Mouse (Mus musculus): Measurements from ENCODE around the gene Hist1h3c. TPM values are rescaled to one million over a fixed set of nuclear protein-coding genes. Genes with fewer than 3 reads are reported as not detected.
"Not testable (repeated sequence)": the region's sequence is repeated elsewhere in the genome, so short reads cannot be mapped to it uniquely, and the experiment has no call there.

Gene Hist1h3c
- total and polyA plus RNA-seq, 3 experiments: 8.6 to 759 (median 437) TPM

DNA sequence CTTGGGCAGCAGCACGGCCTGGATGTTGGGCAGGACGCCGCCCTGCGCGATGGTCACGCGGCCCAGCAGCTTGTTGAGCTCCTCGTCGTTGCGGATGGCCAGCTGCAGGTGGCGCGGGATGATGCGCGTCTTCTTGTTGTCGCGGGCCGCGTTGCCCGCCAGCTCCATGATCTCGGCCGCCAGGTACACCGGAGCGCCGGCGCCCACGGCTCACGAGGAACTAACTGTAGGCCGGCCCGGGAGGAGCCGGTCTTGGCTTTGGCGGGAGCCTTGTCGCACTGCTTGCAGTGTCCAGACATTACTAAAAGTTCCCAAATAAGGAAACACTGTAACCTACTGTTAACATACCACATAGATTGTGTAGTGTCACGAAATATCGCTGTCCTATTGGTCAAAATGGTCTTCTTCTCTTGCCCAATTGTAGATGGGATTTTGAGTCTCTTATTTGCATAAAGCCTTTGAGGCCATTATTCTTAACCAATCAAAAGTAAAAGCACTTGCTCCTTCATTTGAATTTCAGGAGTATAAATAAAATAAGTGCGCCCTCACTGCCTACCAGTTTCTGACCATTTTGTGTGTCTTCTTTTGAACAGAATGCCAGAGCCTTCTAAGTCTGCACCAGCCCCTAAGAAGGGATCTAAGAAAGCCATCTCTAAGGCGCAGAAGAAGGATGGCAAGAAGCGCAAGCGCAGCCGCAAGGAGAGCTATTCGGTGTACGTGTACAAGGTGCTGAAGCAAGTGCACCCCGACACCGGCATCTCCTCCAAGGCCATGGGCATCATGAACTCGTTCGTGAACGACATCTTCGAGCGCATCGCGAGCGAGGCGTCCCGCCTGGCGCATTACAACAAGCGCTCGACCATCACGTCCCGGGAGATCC lies 1.0 kb upstream of the Hist1h3c start, which contains the start of gene Hist1h2bb:
Hist1h2bb (plus strand) TSS at position 534 of the 880 bp plus-strand sequence.
- Histone ChIP-seq H3K4me3 (ENCODE audit: low read depth, low read length) (peak within 1 kb of the TSS; percentile 71), H3K4me1 (ENCODE audit: insufficient read depth, low read depth, low read length) (peaks cover 44% of the 10 kb centered on the region)
- peak; percentile 94 for TF ChIP-seq POLR2AphosphoS5 (IDR thresholded peaks at IDR 0.05; ENCODE audit: insufficient replicate concordance, low read depth, low read length)
- ATAC-seq (ENCODE audit: extremely low read depth, insufficient number of reproducible peaks, low FRiP score, poor library complexity, severe bottlenecking) (peak; percentile 71), DNase-seq (ENCODE audit: low spot score) (peak; percentile 52)
- H3K36me3 ChIP-seq (replicated peaks); H3K27me3 ChIP-seq (ENCODE audit: insufficient read depth, low read length); H3K9me3 ChIP-seq (replicated peaks): not testable (repeated sequence)

DNA sequence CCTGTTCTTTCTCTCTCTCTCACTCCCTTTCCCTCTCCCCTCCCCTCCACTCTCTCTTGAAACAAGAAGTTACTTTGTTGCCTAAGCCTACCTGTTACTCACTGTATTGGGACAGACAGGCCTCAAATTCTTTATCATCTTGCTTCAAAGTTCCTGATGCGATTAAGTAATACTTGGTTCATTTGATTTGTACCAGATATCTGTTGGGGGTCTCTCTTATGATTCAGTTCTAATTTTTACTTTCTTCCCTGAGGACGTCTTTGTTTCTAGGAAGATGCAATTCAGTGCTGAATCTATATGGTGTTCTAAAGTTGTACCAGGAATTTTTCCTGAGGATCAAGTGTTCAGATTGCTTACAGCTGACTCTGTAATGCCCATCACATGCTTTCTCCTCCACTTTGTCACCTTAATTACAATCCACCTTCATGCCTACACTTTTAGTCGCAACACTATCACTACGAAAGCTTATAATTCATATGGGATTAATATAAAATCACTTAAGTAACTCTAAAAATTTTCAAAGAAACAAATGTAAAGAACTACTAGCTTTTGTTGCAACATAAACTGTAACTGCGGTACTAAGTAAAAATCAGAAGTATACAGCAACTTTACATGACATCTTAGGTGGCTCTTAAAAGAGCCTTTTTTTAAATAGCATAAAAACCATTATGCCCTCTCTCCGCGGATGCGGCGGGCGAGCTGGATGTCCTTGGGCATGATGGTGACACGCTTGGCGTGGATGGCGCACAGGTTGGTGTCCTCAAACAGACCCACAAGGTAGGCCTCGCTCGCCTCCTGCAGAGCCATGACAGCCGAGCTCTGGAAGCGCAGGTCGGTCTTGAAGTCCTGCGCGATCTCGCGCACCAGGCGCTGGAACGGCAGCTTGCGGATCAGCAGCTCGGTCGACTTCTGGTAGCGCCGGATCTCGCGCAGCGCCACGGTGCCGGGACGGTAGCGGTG lies 701 bp downstream of the Hist1h3c start:
- H3K4me1 ChIP-seq (ENCODE audit: insufficient read depth, low read depth, low read length): peaks cover 40% of the 10 kb centered on the region
- no peaks in the 10 kb centered on the region for H3K27me3 ChIP-seq (ENCODE audit: insufficient read depth, low read length)
- no peaks in the 10 kb centered on the region for H3K9me3 ChIP-seq (replicated peaks)
- TF ChIP-seq GATA2 (IDR thresholded peaks at IDR 0.05; ENCODE audit: borderline replicate concordance, low read depth, low read length) (no peak), CTCF (IDR thresholded peaks at IDR 0.05; ENCODE audit: low read depth, low read length) (no peak), GATA1 (IDR thresholded peaks at IDR 0.05; ENCODE audit: borderline replicate concordance, low read length) (no peak), POLR2AphosphoS5 (IDR thresholded peaks at IDR 0.05; ENCODE audit: insufficient replicate concordance, low read depth, low read length) (peak; percentile 48)
- no peak for DNase-seq (ENCODE audit: low spot score)
- peak overlapping the region; percentile 65; the same call in 1 of the 2 replicates for H3K4me3 ChIP-seq (ENCODE audit: low read depth, low read length)
- no peaks in the 10 kb centered on the region for H3K36me3 ChIP-seq (replicated peaks)
- no peak for ATAC-seq (ENCODE audit: extremely low read depth, insufficient number of reproducible peaks, low FRiP score, poor library complexity, severe bottlenecking)

DNA sequence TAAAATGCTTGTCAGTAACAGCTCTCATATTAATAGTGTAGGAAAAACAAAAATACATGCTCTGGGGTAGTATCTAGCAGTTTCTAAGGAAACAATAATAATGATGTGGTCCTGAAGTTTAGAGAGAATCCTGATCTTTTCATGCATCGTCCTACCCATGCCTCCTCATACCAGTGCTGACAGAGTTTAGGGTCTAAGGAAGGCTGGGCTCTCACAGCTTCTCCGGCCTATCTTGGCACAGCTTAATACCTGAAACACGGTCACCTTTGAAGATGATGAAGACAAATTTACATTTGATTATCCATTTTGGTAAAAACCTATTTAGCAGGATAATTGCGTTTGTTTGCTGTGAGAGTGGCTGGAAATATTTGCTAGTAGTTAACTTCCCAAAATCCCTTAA lies 1.4 kb downstream of the Hist1h3c start:
- DNase-seq (ENCODE audit: low spot score) (no peak), ATAC-seq (ENCODE audit: extremely low read depth, insufficient number of reproducible peaks, low FRiP score, poor library complexity, severe bottlenecking) (no peak)
- no peaks in the 10 kb centered on the region for H3K36me3 ChIP-seq (replicated peaks)
- H3K4me3 ChIP-seq (ENCODE audit: low read depth, low read length): no peak overlapping the region
- peaks cover 35% of the 10 kb centered on the region for H3K4me1 ChIP-seq (ENCODE audit: insufficient read depth, low read depth, low read length)
- no peak for TF ChIP-seq GATA2 (IDR thresholded peaks at IDR 0.05; ENCODE audit: borderline replicate concordance, low read depth, low read length)
- peak; percentile 97; the same call in 1 of the 2 replicates for TF ChIP-seq POLR2AphosphoS5 (IDR thresholded peaks at IDR 0.05; ENCODE audit: insufficient replicate concordance, low read depth, low read length)
- H3K27me3 ChIP-seq (ENCODE audit: insufficient read depth, low read length): no peaks in the 10 kb centered on the region
- H3K9me3 ChIP-seq (replicated peaks): no peaks in the 10 kb centered on the region

DNA sequence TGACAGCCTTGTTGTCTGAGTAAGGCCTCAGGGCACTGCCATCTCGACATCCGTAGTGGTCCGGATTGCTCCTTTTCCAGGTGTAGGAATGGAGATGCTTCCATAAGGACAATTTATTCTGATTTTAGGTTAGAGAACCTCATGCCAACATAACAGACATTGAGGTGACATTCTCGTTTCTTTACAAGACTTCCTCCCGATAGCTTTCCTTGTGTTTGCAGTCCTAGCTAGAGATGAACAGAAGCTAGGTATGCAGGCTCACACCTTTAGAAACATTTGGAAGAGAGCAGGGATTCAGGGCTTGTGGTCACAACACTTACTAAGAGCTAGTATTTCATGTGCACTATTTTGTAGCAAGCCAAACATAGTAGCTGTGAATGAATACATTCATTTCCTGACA lies 2.2 kb downstream of the Hist1h3c start:
- no peak overlapping the region for H3K4me3 ChIP-seq (ENCODE audit: low read depth, low read length)

DNA sequence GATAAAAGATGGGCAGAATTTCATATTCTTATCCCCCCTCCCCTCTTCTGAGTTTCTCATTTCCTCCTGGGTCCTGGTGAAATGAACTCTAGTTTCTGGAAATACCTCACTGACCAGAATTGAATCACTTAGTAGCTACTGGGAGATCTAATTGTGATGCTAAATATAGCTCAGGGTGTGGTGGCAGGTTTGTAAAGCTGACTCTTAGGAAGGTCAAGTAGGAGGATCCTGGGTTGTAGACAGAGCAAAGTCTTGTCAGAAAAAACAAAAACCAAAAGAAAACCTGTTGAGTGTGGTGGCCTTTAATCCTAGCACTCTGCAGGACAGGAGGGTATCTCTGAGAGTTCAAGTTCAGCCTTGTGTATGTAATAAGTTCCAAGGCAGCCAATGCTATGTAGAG lies 3.4 kb downstream of the Hist1h3c start:
- Histone ChIP-seq H3K9me3 (replicated peaks) (no peaks in the 10 kb centered on the region), H3K27me3 (ENCODE audit: insufficient read depth, low read length) (no peaks in the 10 kb centered on the region), H3K4me1 (ENCODE audit: insufficient read depth, low read depth, low read length) (peaks cover 28% of the 10 kb centered on the region), H3K4me3 (ENCODE audit: low read depth, low read length) (no peak overlapping the region), H3K36me3 (replicated peaks) (no peaks in the 10 kb centered on the region)
- DNase-seq (ENCODE audit: low spot score) (no peak), ATAC-seq (ENCODE audit: extremely low read depth, insufficient number of reproducible peaks, low FRiP score, poor library complexity, severe bottlenecking) (no peak)
- TF ChIP-seq GATA1 (IDR thresholded peaks at IDR 0.05; ENCODE audit: borderline replicate concordance, low read length) (no peak), POLR2AphosphoS5 (IDR thresholded peaks at IDR 0.05; ENCODE audit: insufficient replicate concordance, low read depth, low read length) (peak; percentile 57; the same call in 1 of the 2 replicates)

More for the DNA sequence above, 2.2 kb downstream of the Hist1h3c start:
- no peak for DNase-seq (ENCODE audit: low spot score)
- Histone ChIP-seq H3K27me3 (ENCODE audit: insufficient read depth, low read length) (no peaks in the 10 kb centered on the region), H3K4me1 (ENCODE audit: insufficient read depth, low read depth, low read length) (peaks cover 29% of the 10 kb centered on the region), H3K36me3 (replicated peaks) (no peaks in the 10 kb centered on the region), H3K9me3 (replicated peaks) (no peaks in the 10 kb centered on the region)
- no peak for ATAC-seq (ENCODE audit: extremely low read depth, insufficient number of reproducible peaks, low FRiP score, poor library complexity, severe bottlenecking)
- TF ChIP-seq GATA2 (IDR thresholded peaks at IDR 0.05; ENCODE audit: borderline replicate concordance, low read depth, low read length) (no peak), TAL1 (conservative IDR thresholded peaks at IDR 0.05; ENCODE audit: low read depth, low read length) (no peak), CTCF (IDR thresholded peaks at IDR 0.05; ENCODE audit: low read depth, low read length) (no peak), POLR2AphosphoS5 (IDR thresholded peaks at IDR 0.05; ENCODE audit: insufficient replicate concordance, low read depth, low read length) (0 out of 2 replicates have a peak, but pooled peaks have one; percentile 90)

DNA sequence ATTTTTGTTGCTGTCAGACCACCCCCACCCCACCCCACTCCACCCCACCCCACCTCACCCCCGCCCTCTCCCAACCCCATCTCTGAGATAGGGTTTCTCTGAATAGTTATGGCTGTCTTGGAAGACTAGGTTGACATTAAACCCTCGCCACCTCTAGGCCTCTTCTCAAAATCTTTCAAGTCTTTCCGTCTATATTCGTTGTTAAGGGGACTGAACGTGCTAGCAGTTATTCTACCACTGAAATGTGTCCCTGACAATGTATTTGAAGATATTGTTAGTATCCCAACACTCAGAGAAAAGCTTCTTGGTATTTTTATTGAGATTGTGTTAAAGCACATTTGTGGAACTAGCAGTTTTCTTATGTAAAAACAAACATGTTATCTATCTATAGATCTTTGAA lies 4.5 kb downstream of the Hist1h3c start:
- TF ChIP-seq TAL1 (conservative IDR thresholded peaks at IDR 0.05; ENCODE audit: low read depth, low read length) (no peak), POLR2AphosphoS5 (IDR thresholded peaks at IDR 0.05; ENCODE audit: insufficient replicate concordance, low read depth, low read length) (no peak), CTCF (IDR thresholded peaks at IDR 0.05; ENCODE audit: low read depth, low read length) (no peak)
- Histone ChIP-seq H3K9me3 (replicated peaks) (no peaks in the 10 kb centered on the region), H3K4me1 (ENCODE audit: insufficient read depth, low read depth, low read length) (peaks cover 26% of the 10 kb centered on the region), H3K4me3 (ENCODE audit: low read depth, low read length) (no peak overlapping the region; the same call in 1 of the 2 replicates), H3K36me3 (replicated peaks) (no peaks in the 10 kb centered on the region), H3K27me3 (ENCODE audit: insufficient read depth, low read length) (no peaks in the 10 kb centered on the region)
- ATAC-seq (ENCODE audit: extremely low read depth, insufficient number of reproducible peaks, low FRiP score, poor library complexity, severe bottlenecking) (no peak), DNase-seq (ENCODE audit: low spot score) (no peak)
